Mouse (Mus musculus): ENCODE data around the gene Nme7.

DNA sequence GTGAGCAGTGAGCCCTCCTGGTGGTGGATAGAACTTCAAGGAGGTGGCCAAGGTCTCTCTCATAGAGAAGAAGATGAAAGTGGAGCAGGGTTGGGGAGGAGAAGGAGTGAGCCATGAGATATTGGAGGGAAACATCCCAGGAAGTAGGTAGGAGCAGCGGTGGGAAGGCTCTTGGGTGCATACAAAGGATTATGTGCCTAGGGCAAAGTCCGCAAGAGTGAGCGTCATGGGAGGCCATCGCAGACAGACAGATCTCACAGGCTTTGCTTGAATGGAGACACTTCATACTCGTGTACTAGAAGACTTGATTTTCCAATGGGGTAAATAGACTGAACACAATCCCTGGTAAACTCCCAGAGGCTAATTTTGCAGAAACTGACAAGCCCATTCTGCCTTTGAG, 14.6 kb downstream of the Nme7 start:
- TF ChIP-seq CTCF (IDR thresholded peaks at IDR 0.05; ENCODE audit: borderline replicate concordance, insufficient read depth, low read depth, low read length): no peak
- no peak for TF ChIP-seq POLR2A (IDR thresholded peaks at IDR 0.05; ENCODE audit: borderline replicate concordance, insufficient read depth, low read length)
